ENCODE assay signal across 9 mouse cellular contexts in genomic region chr1:33647173-33647572, GRCm38 (mm10). TPM values are rescaled to one million over a fixed set of nuclear protein-coding genes. Genes with fewer than 3 reads are reported as not detected.
DNase-seq lines count a peak whose midpoint lies in the region; ATAC-seq and TF ChIP-seq lines count a peak whose summit lies in the region.
"Had no signal": no experiment of that assay in that cellular context is flagged by ENCODE, and none has a peak within 500 bp of the region (broad histone marks: within the 10 kb centered on the region; RNA-seq: fewer than 3 reads in every experiment).

No protein-coding gene starts in this region.

- H3K4me1 ChIP-seq in cortical plate, adult 2 months (ENCODE audit: control insufficient read depth, insufficient read depth, low read length), result no peaks in the 10 kb centered on the region; the same call in 1 of the 2 replicates
- H3K4me1 ChIP-seq in midbrain, embryonic 15.5 days, result no peaks in the 10 kb centered on the region
- H3K4me1 ChIP-seq in intestine, embryonic 16.5 days (ENCODE audit: control insufficient read depth, insufficient read depth, low read length), result no peaks in the 10 kb centered on the region
- H3K4me1 ChIP-seq: limb, embryonic 13.5 days had no signal

- peak; percentile 92 for ATAC-seq in midbrain, embryonic 15.5 days (replicated peaks)
- no peak for ATAC-seq in activated CD4-positive, CD25-positive, alpha-beta regulatory T cell, adult 4 months
- ATAC-seq in intestine, embryonic 16.5 days, result no peak

- peak; percentile 59 to 60 for DNase-seq in cerebellum, postnatal 14 days
- DNase-seq in cerebellum, adult 11 months, result no peak
- peak; percentile 62 to 65 for DNase-seq in left cerebral cortex, postnatal 14 days (ENCODE audit: low spot score in 2 of 2)
- DNase-seq in left cerebral cortex, adult 18-20 months (ENCODE audit: low spot score in 2 of 2), result no peak

- intact Hi-C loops in left cerebral cortex, postnatal 14 days (cut with DNase I), result loop anchor here (10.0 kb wide), 1 partner anchor 1472 kb away; the partner anchor contains the start of gene Khdrbs2

- peaks cover 6% of the 10 kb centered on the region; the same call in 1 of the 2 replicates for H3K36me3 ChIP-seq in midbrain, embryonic 15.5 days (replicated peaks)
- peaks cover 8% of the 10 kb centered on the region; the same call in 1 of the 2 replicates for H3K36me3 ChIP-seq in intestine, embryonic 16.5 days (ENCODE audit: control insufficient read depth, insufficient read depth, low read length)

- no peak overlapping the region for H3K9ac ChIP-seq in midbrain, embryonic 15.5 days
- no peak overlapping the region for H3K9ac ChIP-seq in intestine, embryonic 16.5 days (ENCODE audit: low read depth, low read length)
- H3K9ac ChIP-seq: limb, embryonic 13.5 days had no signal

- no peak overlapping the region for H3K4me3 ChIP-seq in cortical plate, adult 2 months (ENCODE audit: insufficient read depth, low read length)
- no peak overlapping the region for H3K4me3 ChIP-seq in midbrain, embryonic 15.5 days
- no peak overlapping the region for H3K4me3 ChIP-seq in intestine, embryonic 16.5 days (ENCODE audit: low read length)
- H3K4me3 ChIP-seq: limb, embryonic 13.5 days had no signal

- no peak overlapping the region for H3K27ac ChIP-seq in cortical plate, adult 2 months (ENCODE audit: insufficient read depth, low read length)
- no peak overlapping the region for H3K27ac ChIP-seq in midbrain, embryonic 15.5 days
- H3K27ac ChIP-seq in intestine, embryonic 16.5 days (ENCODE audit: low read length), result no peak overlapping the region
- H3K27ac ChIP-seq: limb, embryonic 13.5 days had no signal

- TF ChIP-seq POLR2A in cortical plate, adult 2 months (IDR thresholded peaks at IDR 0.05; ENCODE audit: extremely low read depth, insufficient read depth, low read length), result no peak

- H3K9me3 ChIP-seq in midbrain, embryonic 15.5 days, result no peaks in the 10 kb centered on the region
- H3K9me3 ChIP-seq in intestine, embryonic 16.5 days (ENCODE audit: control insufficient read depth, low read length), result no peaks in the 10 kb centered on the region
- H3K9me3 ChIP-seq: limb, embryonic 13.5 days had no signal

- peak; percentile 80 for TF ChIP-seq CTCF in cortical plate, adult 2 months (IDR thresholded peaks at IDR 0.05; ENCODE audit: extremely low read depth, insufficient read depth, low read length)

- H3K27me3 ChIP-seq in midbrain, embryonic 15.5 days (replicated peaks), result no peaks in the 10 kb centered on the region
- H3K27me3 ChIP-seq in intestine, embryonic 16.5 days (replicated peaks; ENCODE audit: control insufficient read depth, insufficient read depth, low read length), result no peaks in the 10 kb centered on the region
- H3K27me3 ChIP-seq: limb, embryonic 13.5 days had no signal

- no peak overlapping the region for H3K4me2 ChIP-seq in midbrain, embryonic 15.5 days
- H3K4me2 ChIP-seq in intestine, embryonic 16.5 days (ENCODE audit: low read depth, low read length), result no peak overlapping the region
- H3K4me2 ChIP-seq: limb, embryonic 13.5 days had no signal

- WGBS in midbrain, embryonic 15.5 days, result 74% methylated on average over 4 of the region's 4 CpGs
- WGBS in intestine, embryonic 16.5 days, result 79% methylated on average over 4 of the region's 4 CpGs

RNA-seq across cellular contexts. Expression of gene Prim2, which starts 22.4 kb away (rescaled TPM):
- 1 to 10 TPM; 5.6 to 6.0 TPM for total RNA-seq in left cerebral cortex, postnatal 14 days (2021)
- 1 to 10 TPM; 6.7 to 6.9 TPM for total RNA-seq in left cerebral cortex, adult 18-20 months (2021)
- 8.9 and 9.9 TPM in 2 replicates for polyA plus RNA-seq in cortical plate, adult 2 months (2012; rRNA removed)
- 21.0 and 21.7 TPM in 2 replicates for polyA plus RNA-seq in midbrain, embryonic 15.5 days (2015; fragmentation: Nextera tagmentation; extraction: Ambion mirVana)
- polyA plus RNA-seq in activated CD4-positive, CD25-positive, alpha-beta regulatory T cell, adult 4 months (2017; shearing (Covaris generic)), result 10 to 100 TPM; 24.2 to 31.5 TPM
- polyA plus RNA-seq in intestine, embryonic 16.5 days (2015; fragmentation: Nextera tagmentation; extraction: Ambion mirVana), result 22.6 and 26.3 TPM in 2 replicates

Comparison
In these comparisons a context has a peak if more than half of its experiments do, and no peak if none do; other contexts are left out.
1. DNase-seq: peak in cerebellum, postnatal 14 days (2 of 2) and left cerebral cortex, postnatal 14 days (2 of 2); none in cerebellum, adult 11 months (single experiment) and left cerebral cortex, adult 18-20 months (0 of 2).